18 mouse cellular contexts compared by ENCODE assay signal in genomic region chr6:94754522-94754921, GRCm38 (mm10). TPM values are rescaled to one million over a fixed set of nuclear protein-coding genes. Genes with fewer than 3 reads are reported as not detected.
DNase-seq lines count a peak whose midpoint lies in the region; ATAC-seq and TF ChIP-seq lines count a peak whose summit lies in the region.
"Had no signal": no experiment of that assay in that cellular context is flagged by ENCODE, and none has a peak within 500 bp of the region (broad histone marks: within the 10 kb centered on the region; RNA-seq: fewer than 3 reads in every experiment).

No protein-coding gene starts in this region.

- H3K27ac ChIP-seq in forebrain, embryonic 10.5 days, result peak overlapping the region; percentile 89
- no peak overlapping the region for H3K27ac ChIP-seq in forebrain, postnatal 0 days (ENCODE audit: low read depth, low read length)
- H3K27ac ChIP-seq in midbrain, embryonic 12.5 days (replicated peaks), result peak overlapping the region; percentile 56; the same call in 1 of the 2 replicates
- H3K27ac ChIP-seq in midbrain, embryonic 16.5 days (ENCODE audit: low read length), result no peak overlapping the region
- H3K27ac ChIP-seq: liver, embryonic 14.5 days; lung, embryonic 15.5 days had no signal

- peaks cover 68% of the 10 kb centered on the region for H3K4me1 ChIP-seq in forebrain, embryonic 10.5 days
- no peaks in the 10 kb centered on the region for H3K4me1 ChIP-seq in forebrain, postnatal 0 days (ENCODE audit: insufficient read depth)
- H3K4me1 ChIP-seq in midbrain, embryonic 12.5 days, result peaks cover 33% of the 10 kb centered on the region
- peaks cover 5% of the 10 kb centered on the region for H3K4me1 ChIP-seq in midbrain, embryonic 16.5 days (ENCODE audit: control insufficient read depth, insufficient read depth, low read length)

- no peak for TF ChIP-seq CTCF in forebrain, postnatal 0 days (IDR thresholded peaks at IDR 0.05; ENCODE audit: low read depth)

- H3K4me3 ChIP-seq in forebrain, embryonic 10.5 days, result no peak overlapping the region
- H3K4me3 ChIP-seq in forebrain, postnatal 0 days (ENCODE audit: low read depth, low read length), result no peak overlapping the region
- no peak overlapping the region for H3K4me3 ChIP-seq in midbrain, embryonic 12.5 days
- no peak overlapping the region for H3K4me3 ChIP-seq in midbrain, embryonic 16.5 days (ENCODE audit: low read depth, low read length)
- H3K4me3 ChIP-seq: embryonic facial prominence, embryonic 15.5 days; lung, embryonic 15.5 days had no signal

- no peak overlapping the region for H3K4me2 ChIP-seq in forebrain, postnatal 0 days (ENCODE audit: low read depth)
- H3K4me2 ChIP-seq in midbrain, embryonic 12.5 days (replicated peaks), result no peak overlapping the region
- H3K4me2 ChIP-seq in midbrain, embryonic 16.5 days (ENCODE audit: low read length), result no peak overlapping the region
- H3K4me2 ChIP-seq: embryonic facial prominence, embryonic 15.5 days; lung, embryonic 15.5 days had no signal

- DNase-seq in forebrain, embryonic 10.5 days (ENCODE audit: extremely low spot score, low spot score), result no peak
- DNase-seq in forebrain, postnatal 0 days, result no peak
- DNase-seq in right cerebral cortex, adult 18-20 months, result no peak
- no peak for DNase-seq in thymus, postnatal 4 days
- DNase-seq: adrenal gland, postnatal 25 days; cerebellum, adult 18-20 months; cerebellum, postnatal 25 days; embryo, embryonic 11 days; gastrocnemius, postnatal 36 days; retina, postnatal 1 day had no signal

- H3K9ac ChIP-seq in forebrain, postnatal 0 days, result no peak overlapping the region
- H3K9ac ChIP-seq in midbrain, embryonic 12.5 days (replicated peaks), result no peak overlapping the region
- no peak overlapping the region for H3K9ac ChIP-seq in midbrain, embryonic 16.5 days (ENCODE audit: low read depth, low read length)
- H3K9ac ChIP-seq: embryonic facial prominence, embryonic 15.5 days; liver, embryonic 14.5 days; lung, embryonic 15.5 days had no signal

- 95% methylated on average over 3 of the region's 3 CpGs for WGBS in forebrain, embryonic 10.5 days
- WGBS in forebrain, postnatal 0 days, result 88% methylated on average over 3 of the region's 3 CpGs
- 97% methylated on average over 3 of the region's 3 CpGs for WGBS in midbrain, embryonic 12.5 days
- 95% methylated on average over 3 of the region's 3 CpGs for WGBS in midbrain, embryonic 16.5 days

- no peaks in the 10 kb centered on the region for H3K36me3 ChIP-seq in forebrain, embryonic 10.5 days (replicated peaks)
- H3K36me3 ChIP-seq in forebrain, postnatal 0 days (ENCODE audit: insufficient read depth), result no peaks in the 10 kb centered on the region
- no peaks in the 10 kb centered on the region for H3K36me3 ChIP-seq in midbrain, embryonic 12.5 days
- H3K36me3 ChIP-seq in midbrain, embryonic 16.5 days (ENCODE audit: control insufficient read depth, insufficient read depth, low read length), result no peaks in the 10 kb centered on the region
- H3K36me3 ChIP-seq: embryonic facial prominence, embryonic 15.5 days; lung, embryonic 15.5 days had no signal

- no peak for ATAC-seq in forebrain, postnatal 0 days
- no peak for ATAC-seq in midbrain, embryonic 12.5 days (ENCODE audit: low FRiP score, low read depth)
- ATAC-seq in midbrain, embryonic 16.5 days, result no peak
- 0 out of 2 replicates have a peak, but pooled peaks have one; percentile 23 for ATAC-seq in neutrophil, adult 5-6 weeks (ENCODE audit: extremely low read depth, insufficient number of reproducible peaks, low FRiP score, poor library complexity, severe bottlenecking)
- no peak for ATAC-seq in cerebellum, adult (ENCODE audit: insufficient number of reproducible peaks, low FRiP score, low TSS enrichment)
- ATAC-seq: hindbrain, embryonic 16.5 days had no signal

- H3K27me3 ChIP-seq in forebrain, embryonic 10.5 days (ENCODE audit: poor library complexity, severe bottlenecking), result no peaks in the 10 kb centered on the region
- no peaks in the 10 kb centered on the region for H3K27me3 ChIP-seq in forebrain, postnatal 0 days (ENCODE audit: insufficient read depth, low read length)
- H3K27me3 ChIP-seq in midbrain, embryonic 12.5 days, result no peaks in the 10 kb centered on the region
- H3K27me3 ChIP-seq in midbrain, embryonic 16.5 days (ENCODE audit: control insufficient read depth, insufficient read depth, low read depth, low read length), result no peaks in the 10 kb centered on the region
- H3K27me3 ChIP-seq: embryonic facial prominence, embryonic 15.5 days; lung, embryonic 15.5 days had no signal

- H3K9me3 ChIP-seq in forebrain, embryonic 10.5 days, result no peaks in the 10 kb centered on the region
- H3K9me3 ChIP-seq in forebrain, postnatal 0 days (ENCODE audit: low read length), result no peaks in the 10 kb centered on the region
- no peaks in the 10 kb centered on the region for H3K9me3 ChIP-seq in midbrain, embryonic 12.5 days
- H3K9me3 ChIP-seq in midbrain, embryonic 16.5 days (replicated peaks; ENCODE audit: control insufficient read depth, low read length, poor library complexity, severe bottlenecking), result no peaks in the 10 kb centered on the region
- H3K9me3 ChIP-seq: embryonic facial prominence, embryonic 15.5 days; lung, embryonic 15.5 days had no signal

RNA-seq across cellular contexts. Expression of gene Lrig1, which starts 54.6 kb away (rescaled TPM):
- 18.8 and 20.6 TPM in 2 replicates for polyA plus RNA-seq in forebrain, embryonic 10.5 days (2016; fragmentation: Nextera tagmentation; extraction: Ambion mirVana)
- total RNA-seq in forebrain, postnatal 0 days (2014; rRNA removed), result 36.9 and 53.3 TPM in 2 replicates
- 9.0 and 10.7 TPM in 2 replicates for polyA plus RNA-seq in forebrain, postnatal 0 days (2015; fragmentation: Nextera tagmentation; extraction: Ambion mirVana)
- 14.4 and 17.3 TPM in 2 replicates for polyA plus RNA-seq in midbrain, embryonic 12.5 days (2016; fragmentation: Nextera tagmentation; extraction: Ambion mirVana)
- polyA plus RNA-seq in midbrain, embryonic 16.5 days (2015; fragmentation: Nextera tagmentation; extraction: Ambion mirVana), result 8.6 and 14.2 TPM in 2 replicates
- total RNA-seq in neutrophil, adult 5-6 weeks (2017), result 1.9 and 2.0 TPM in 2 replicates

Comparison
In these comparisons a context has a peak if more than half of its experiments do, and no peak if none do; other contexts are left out.
1. H3K27ac ChIP-seq: peak in forebrain, embryonic 10.5 days (single experiment) and midbrain, embryonic 12.5 days (single experiment); none in forebrain, postnatal 0 days (single experiment) and midbrain, embryonic 16.5 days (single experiment).